Mouse (Mus musculus): ENCODE data around the gene Arntl. TPM values are rescaled to one million over a fixed set of nuclear protein-coding genes. Genes with fewer than 3 reads are reported as not detected.

Gene Arntl
- polyA plus RNA-seq, 1 experiment from 2014 or later: 8.6 TPM

DNA sequence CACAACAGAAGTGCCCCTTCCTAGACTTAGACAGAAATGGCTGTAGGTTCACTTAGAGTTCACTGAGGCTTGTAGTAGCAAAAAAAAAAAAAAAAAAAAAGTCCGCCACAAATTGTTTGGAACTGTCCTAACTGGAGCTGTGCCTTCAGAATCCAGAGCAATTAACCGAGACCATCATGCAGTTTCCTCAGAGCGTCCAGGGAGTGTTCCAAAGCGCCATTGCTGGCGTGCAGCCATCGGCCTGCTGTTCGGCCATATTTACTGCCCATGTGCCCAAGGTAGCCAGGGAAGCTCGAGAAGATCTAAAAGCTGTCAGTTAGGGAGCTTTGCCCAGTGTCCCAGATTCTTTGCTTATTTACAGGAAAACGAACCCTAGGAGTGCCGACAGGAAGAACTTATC, 63.3 kb downstream of the Arntl start:
- Histone ChIP-seq H3K4me2 (ENCODE audit: low read depth, low read length) (no peak overlapping the region), H3K9me3 (ENCODE audit: control insufficient read depth, low read length) (no peaks in the 10 kb centered on the region), H3K9ac (ENCODE audit: low read depth, low read length) (no peak overlapping the region), H3K4me1 (ENCODE audit: control insufficient read depth, insufficient read depth, low read length) (peaks cover 5% of the 10 kb centered on the region; the same call in 1 of the 2 replicates), H3K36me3 (ENCODE audit: control insufficient read depth, insufficient read depth, low read length) (no peaks in the 10 kb centered on the region), H3K27me3 (replicated peaks; ENCODE audit: control insufficient read depth, insufficient read depth, low read length) (no peaks in the 10 kb centered on the region), H3K4me3 (ENCODE audit: low read length) (no peak overlapping the region), H3K27ac (ENCODE audit: low read length) (no peak overlapping the region)
- WGBS: 65% methylated on average over 10 of the region's 10 CpGs
- no peak for ATAC-seq

DNA sequence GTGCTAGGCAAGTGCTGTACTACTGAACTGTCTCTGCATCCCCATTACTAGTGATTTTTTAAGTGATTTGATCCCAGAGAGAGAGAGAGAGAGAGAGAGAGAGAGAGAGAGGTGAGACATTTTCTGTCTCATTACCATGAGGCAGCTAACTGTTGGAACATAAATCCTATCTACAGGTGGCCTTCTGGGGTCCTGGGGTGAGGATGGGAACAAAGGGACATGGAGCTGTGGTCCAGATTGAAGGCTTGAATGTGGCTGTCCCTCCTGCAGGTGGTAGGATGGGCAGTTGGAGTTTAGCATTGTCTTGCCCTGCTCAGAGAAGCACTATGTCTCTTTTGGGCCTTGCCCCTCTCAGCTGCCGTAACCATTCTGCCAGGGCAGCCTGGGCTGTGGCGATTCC, 63.7 kb downstream of the Arntl start:
- Histone ChIP-seq H3K36me3 (ENCODE audit: control insufficient read depth, insufficient read depth, low read length) (no peaks in the 10 kb centered on the region), H3K4me3 (ENCODE audit: low read length) (no peak overlapping the region), H3K27me3 (replicated peaks; ENCODE audit: control insufficient read depth, insufficient read depth, low read length) (no peaks in the 10 kb centered on the region), H3K4me2 (ENCODE audit: low read depth, low read length) (no peak overlapping the region), H3K9ac (ENCODE audit: low read depth, low read length) (no peak overlapping the region), H3K27ac (ENCODE audit: low read length) (no peak overlapping the region), H3K4me1 (ENCODE audit: control insufficient read depth, insufficient read depth, low read length) (peaks cover 5% of the 10 kb centered on the region; the same call in 1 of the 2 replicates), H3K9me3 (ENCODE audit: control insufficient read depth, low read length) (no peaks in the 10 kb centered on the region)
- no peak for ATAC-seq
- WGBS: 73% methylated on average over 2 of the region's 2 CpGs

DNA sequence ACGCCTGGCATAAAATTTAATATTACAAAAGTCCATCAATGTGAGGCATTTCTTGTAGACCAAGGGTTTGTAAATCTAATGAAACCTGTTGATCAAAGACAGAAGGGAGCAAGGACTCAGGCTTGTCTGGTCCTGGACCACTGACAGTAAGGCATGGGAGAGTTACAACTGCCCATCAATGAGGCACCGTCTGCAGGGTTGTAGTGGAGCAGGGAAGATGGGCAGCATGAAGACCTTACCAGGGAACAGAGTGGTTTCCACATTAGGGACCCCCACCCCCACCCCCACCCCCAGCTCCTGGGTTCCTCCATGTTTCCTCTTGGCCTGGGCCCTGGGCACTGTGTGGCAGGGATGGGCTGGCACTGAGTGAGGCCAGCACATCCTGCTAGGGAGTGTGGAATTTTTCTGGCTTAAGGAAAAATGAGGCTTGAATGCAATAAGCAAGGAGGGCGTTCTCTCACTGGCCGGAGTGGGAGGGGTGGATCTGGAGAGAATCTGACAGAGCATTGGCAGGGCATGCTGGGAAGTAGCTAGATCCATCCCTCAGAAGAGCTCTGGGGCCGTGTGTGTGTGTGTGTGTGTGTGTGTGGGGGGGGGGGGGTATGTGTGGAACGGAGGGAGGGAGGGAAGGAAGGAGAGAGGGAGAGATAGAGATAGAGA, 65.2 kb downstream of the Arntl start:
- H3K9ac ChIP-seq (ENCODE audit: low read depth, low read length): no peak overlapping the region
- H3K36me3 ChIP-seq (ENCODE audit: control insufficient read depth, insufficient read depth, low read length): no peaks in the 10 kb centered on the region
- H3K27ac ChIP-seq (ENCODE audit: low read length): no peak overlapping the region
- ATAC-seq: no peak
- H3K9me3 ChIP-seq (ENCODE audit: control insufficient read depth, low read length): no peaks in the 10 kb centered on the region
- WGBS: 70% methylated on average over 5 of the region's 6 CpGs
- H3K4me2 ChIP-seq (ENCODE audit: low read depth, low read length): no peak overlapping the region
- no peak overlapping the region for H3K4me3 ChIP-seq (ENCODE audit: low read length)
- H3K27me3 ChIP-seq (replicated peaks; ENCODE audit: control insufficient read depth, insufficient read depth, low read length): no peaks in the 10 kb centered on the region
- H3K4me1 ChIP-seq (ENCODE audit: control insufficient read depth, insufficient read depth, low read length): peaks cover 5% of the 10 kb centered on the region; the same call in 1 of the 2 replicates

DNA sequence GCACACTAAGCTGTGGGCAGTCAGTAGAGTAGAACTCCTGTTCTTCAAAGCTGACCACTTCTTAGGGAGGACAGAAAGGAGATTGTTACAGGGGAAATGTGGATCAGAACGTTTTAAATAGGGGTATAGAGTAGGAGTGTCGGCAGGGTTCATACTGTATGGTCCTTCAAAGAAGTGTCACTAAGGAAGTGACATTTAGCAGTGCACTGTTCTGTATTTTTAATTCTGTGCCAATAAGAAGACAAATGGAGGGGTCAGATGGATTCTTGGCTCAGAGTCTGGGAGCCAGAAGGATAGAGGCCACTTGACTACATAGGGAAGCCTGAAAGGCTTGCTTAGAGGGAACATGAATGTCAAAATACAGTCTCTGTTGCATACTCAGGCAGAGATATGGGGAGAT, 70.0 kb downstream of the Arntl start:
- Histone ChIP-seq H3K9ac (ENCODE audit: low read depth, low read length) (no peak overlapping the region), H3K4me3 (ENCODE audit: low read length) (no peak overlapping the region), H3K9me3 (ENCODE audit: control insufficient read depth, low read length) (no peaks in the 10 kb centered on the region), H3K27me3 (replicated peaks; ENCODE audit: control insufficient read depth, insufficient read depth, low read length) (no peaks in the 10 kb centered on the region), H3K36me3 (ENCODE audit: control insufficient read depth, insufficient read depth, low read length) (no peaks in the 10 kb centered on the region), H3K27ac (ENCODE audit: low read length) (no peak overlapping the region), H3K4me2 (ENCODE audit: low read depth, low read length) (no peak overlapping the region), H3K4me1 (ENCODE audit: control insufficient read depth, insufficient read depth, low read length) (no peaks in the 10 kb centered on the region)
- ATAC-seq: no peak
- WGBS: 52% methylated on average over 2 of the region's 2 CpGs

DNA sequence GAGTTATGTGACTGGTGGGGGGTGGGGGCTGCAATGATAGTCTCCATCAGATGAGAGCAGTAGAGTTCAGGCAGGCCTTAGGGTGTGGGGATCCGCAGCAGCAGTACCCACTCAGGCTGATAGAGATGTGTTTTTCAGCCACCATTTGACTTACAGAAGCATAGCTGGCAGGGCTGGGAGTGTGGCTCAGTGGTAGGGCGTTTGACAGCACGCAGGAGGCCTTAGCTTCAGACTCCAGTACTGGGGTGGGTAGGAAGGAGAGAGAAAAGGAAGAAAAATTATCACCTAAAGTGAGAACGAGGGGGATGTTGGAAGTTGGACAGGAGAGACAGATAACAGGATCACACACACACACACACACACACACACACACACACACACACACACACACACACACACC, 71.2 kb downstream of the Arntl start:
- H3K9ac ChIP-seq (ENCODE audit: low read depth, low read length): no peak overlapping the region
- H3K9me3 ChIP-seq (ENCODE audit: control insufficient read depth, low read length): no peaks in the 10 kb centered on the region
- H3K27me3 ChIP-seq (replicated peaks; ENCODE audit: control insufficient read depth, insufficient read depth, low read length): no peaks in the 10 kb centered on the region
- no peak overlapping the region for H3K27ac ChIP-seq (ENCODE audit: low read length)
- H3K4me2 ChIP-seq (ENCODE audit: low read depth, low read length): no peak overlapping the region
- no peaks in the 10 kb centered on the region for H3K36me3 ChIP-seq (ENCODE audit: control insufficient read depth, insufficient read depth, low read length)
- WGBS: 73% methylated on average over 4 of the region's 4 CpGs
- no peak for ATAC-seq
- H3K4me3 ChIP-seq (ENCODE audit: low read length): no peak overlapping the region
- H3K4me1 ChIP-seq (ENCODE audit: control insufficient read depth, insufficient read depth, low read length): no peaks in the 10 kb centered on the region

DNA sequence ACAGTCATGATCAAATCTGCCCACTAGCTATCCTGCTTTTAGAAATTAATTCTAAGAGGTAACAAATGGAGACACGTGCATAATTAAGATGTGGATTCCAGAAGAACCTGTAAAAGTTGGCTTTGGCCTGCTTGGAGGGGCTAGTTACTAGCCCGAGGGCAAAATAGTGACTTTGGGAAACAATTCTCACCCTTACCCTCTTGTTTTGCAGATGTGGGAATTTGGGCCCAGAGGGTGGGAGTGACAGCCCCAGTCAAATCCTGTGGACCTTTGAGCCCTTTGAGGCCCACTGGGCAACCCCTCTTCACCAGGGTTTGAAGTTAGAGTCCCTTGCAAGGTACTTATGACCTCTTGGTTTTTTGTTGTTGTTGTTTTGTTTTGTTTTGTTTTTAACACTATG, 72.0 kb downstream of the Arntl start:
- Histone ChIP-seq H3K27ac (ENCODE audit: low read length) (no peak overlapping the region), H3K9ac (ENCODE audit: low read depth, low read length) (no peak overlapping the region), H3K27me3 (replicated peaks; ENCODE audit: control insufficient read depth, insufficient read depth, low read length) (no peaks in the 10 kb centered on the region), H3K4me3 (ENCODE audit: low read length) (no peak overlapping the region), H3K9me3 (ENCODE audit: control insufficient read depth, low read length) (no peaks in the 10 kb centered on the region), H3K36me3 (ENCODE audit: control insufficient read depth, insufficient read depth, low read length) (no peaks in the 10 kb centered on the region), H3K4me2 (ENCODE audit: low read depth, low read length) (no peak overlapping the region), H3K4me1 (ENCODE audit: control insufficient read depth, insufficient read depth, low read length) (no peaks in the 10 kb centered on the region)
- ATAC-seq: no peak
- 72% methylated on average over 2 of the region's 2 CpGs for WGBS

DNA sequence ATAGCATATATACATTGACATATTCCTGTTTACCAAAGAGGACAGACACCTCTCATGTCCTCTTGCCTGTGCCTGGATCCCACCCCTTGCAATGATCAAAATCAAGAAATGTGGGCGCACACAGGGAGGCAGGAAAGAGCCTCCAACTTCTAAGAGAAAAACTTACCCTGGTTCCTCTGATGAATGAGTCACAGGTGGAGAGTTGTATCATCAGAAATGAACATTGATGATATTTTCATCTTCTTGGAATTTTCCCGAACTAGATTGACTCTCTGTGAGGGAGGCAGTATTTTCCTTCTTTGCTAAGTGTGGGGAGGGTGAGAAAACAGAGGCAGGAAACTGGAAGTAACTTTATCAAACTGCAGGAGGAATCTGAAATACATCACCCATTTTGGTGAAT, 78.1 kb downstream of the Arntl start:
- 87% methylated on average over 2 of the region's 2 CpGs for WGBS
- H3K4me3 ChIP-seq (ENCODE audit: low read length): no peak overlapping the region
- no peak for ATAC-seq
- no peaks in the 10 kb centered on the region for H3K4me1 ChIP-seq (ENCODE audit: control insufficient read depth, insufficient read depth, low read length)
- H3K36me3 ChIP-seq (ENCODE audit: control insufficient read depth, insufficient read depth, low read length): no peaks in the 10 kb centered on the region
- no peaks in the 10 kb centered on the region for H3K9me3 ChIP-seq (ENCODE audit: control insufficient read depth, low read length)
- no peak overlapping the region for H3K4me2 ChIP-seq (ENCODE audit: low read depth, low read length)
- no peak overlapping the region for H3K27ac ChIP-seq (ENCODE audit: low read length)
- H3K27me3 ChIP-seq (replicated peaks; ENCODE audit: control insufficient read depth, insufficient read depth, low read length): no peaks in the 10 kb centered on the region
- no peak overlapping the region for H3K9ac ChIP-seq (ENCODE audit: low read depth, low read length)

DNA sequence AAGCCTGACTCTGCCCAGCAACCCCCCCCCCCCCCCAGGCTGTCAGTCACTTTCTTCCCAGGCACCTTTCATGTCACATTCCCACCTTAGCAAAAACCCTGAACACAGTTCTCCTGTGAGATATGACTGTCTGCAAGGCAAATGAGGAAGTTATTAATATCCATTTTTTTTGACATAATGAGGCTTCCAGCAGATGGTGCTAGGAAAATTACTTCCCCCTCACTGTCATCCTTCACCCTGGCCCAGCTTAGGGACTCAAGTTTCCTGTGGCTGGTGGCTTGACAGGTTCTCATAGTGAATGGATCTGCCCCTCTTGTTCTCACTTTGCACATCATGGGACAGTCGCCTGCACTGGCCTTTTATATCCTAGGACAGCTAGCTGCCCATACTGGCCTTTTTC, 81.9 kb downstream of the Arntl start:
- H3K27me3 ChIP-seq (replicated peaks; ENCODE audit: control insufficient read depth, insufficient read depth, low read length): no peaks in the 10 kb centered on the region
- H3K9me3 ChIP-seq (ENCODE audit: control insufficient read depth, low read length): no peaks in the 10 kb centered on the region
- H3K4me1 ChIP-seq (ENCODE audit: control insufficient read depth, insufficient read depth, low read length): no peaks in the 10 kb centered on the region
- no peak overlapping the region for H3K27ac ChIP-seq (ENCODE audit: low read length)
- no peak overlapping the region for H3K4me3 ChIP-seq (ENCODE audit: low read length)
- no peak overlapping the region for H3K4me2 ChIP-seq (ENCODE audit: low read depth, low read length)
- no peak overlapping the region for H3K9ac ChIP-seq (ENCODE audit: low read depth, low read length)
- WGBS: 75% methylated on average over 1 of the region's 1 CpGs
- no peak for ATAC-seq
- no peaks in the 10 kb centered on the region for H3K36me3 ChIP-seq (ENCODE audit: control insufficient read depth, insufficient read depth, low read length)

DNA sequence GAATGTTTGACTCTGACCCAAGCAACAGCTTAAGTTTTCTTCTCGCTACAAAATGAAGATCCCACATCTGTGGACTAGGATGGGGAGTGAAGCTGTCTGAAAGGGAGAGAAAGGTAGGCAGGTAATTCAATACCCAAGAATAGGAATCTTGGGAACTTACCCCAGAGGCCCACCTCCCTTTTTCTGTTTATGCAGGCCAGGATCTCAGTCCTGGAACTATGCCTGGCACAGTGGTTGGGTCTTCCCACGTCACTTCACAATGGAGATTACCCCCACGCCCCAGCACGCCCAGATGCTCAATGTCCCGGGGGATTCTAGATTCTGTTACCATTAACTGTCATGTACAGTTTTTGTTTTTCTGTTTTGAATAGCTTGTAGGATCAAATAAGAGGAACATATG, 84.5 kb downstream of the Arntl start:
- H3K27me3 ChIP-seq (replicated peaks; ENCODE audit: control insufficient read depth, insufficient read depth, low read length): no peaks in the 10 kb centered on the region
- peaks cover 7% of the 10 kb centered on the region for H3K4me1 ChIP-seq (ENCODE audit: control insufficient read depth, insufficient read depth, low read length)
- WGBS: 80% methylated on average over 5 of the region's 5 CpGs
- H3K27ac ChIP-seq (ENCODE audit: low read length): no peak overlapping the region
- no peaks in the 10 kb centered on the region for H3K36me3 ChIP-seq (ENCODE audit: control insufficient read depth, insufficient read depth, low read length)
- no peak overlapping the region for H3K9ac ChIP-seq (ENCODE audit: low read depth, low read length)
- H3K4me2 ChIP-seq (ENCODE audit: low read depth, low read length): no peak overlapping the region
- H3K4me3 ChIP-seq (ENCODE audit: low read length): no peak overlapping the region
- H3K9me3 ChIP-seq (ENCODE audit: control insufficient read depth, low read length): no peaks in the 10 kb centered on the region
- no peak for ATAC-seq

DNA sequence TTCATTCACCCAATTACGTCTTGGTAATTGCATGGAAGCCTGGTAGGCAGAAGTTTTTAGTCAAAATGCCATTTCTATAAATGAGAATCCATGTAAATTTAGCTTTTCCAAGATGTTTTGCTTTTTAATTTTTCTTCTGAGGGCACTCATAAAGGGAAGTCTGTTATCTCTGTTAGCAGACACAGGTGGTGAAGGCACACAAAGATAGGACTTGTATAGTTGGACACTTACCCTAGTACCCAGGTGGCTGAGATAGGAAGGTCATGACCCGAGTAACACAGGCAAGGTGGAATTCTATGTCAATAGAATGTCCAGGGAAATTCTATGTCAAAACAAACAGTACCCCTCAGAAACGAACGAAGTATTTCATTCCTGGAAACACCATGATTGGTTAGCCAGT, 84.9 kb downstream of the Arntl start:
- Histone ChIP-seq H3K36me3 (ENCODE audit: control insufficient read depth, insufficient read depth, low read length) (no peaks in the 10 kb centered on the region), H3K4me3 (ENCODE audit: low read length) (no peak overlapping the region), H3K27me3 (replicated peaks; ENCODE audit: control insufficient read depth, insufficient read depth, low read length) (no peaks in the 10 kb centered on the region), H3K9ac (ENCODE audit: low read depth, low read length) (no peak overlapping the region), H3K4me2 (ENCODE audit: low read depth, low read length) (no peak overlapping the region), H3K9me3 (ENCODE audit: control insufficient read depth, low read length) (no peaks in the 10 kb centered on the region), H3K4me1 (ENCODE audit: control insufficient read depth, insufficient read depth, low read length) (peaks cover 7% of the 10 kb centered on the region), H3K27ac (ENCODE audit: low read length) (no peak overlapping the region)
- 63% methylated on average over 4 of the region's 4 CpGs for WGBS
- no peak for ATAC-seq

Measured in intestine, embryonic 16.5 days (tissue).